Mouse (Mus musculus) liver, adult 2 months (tissue): Measurements from ENCODE around the gene Ptges2.
"Not testable (repeated sequence)": the region's sequence is repeated elsewhere in the genome, so short reads cannot be mapped to it uniquely, and the experiment has no call there.

Experiments
- CTCF ChIP-seq: fragments of 200-500 bp; IDR thresholded peaks from 2 replicates; pipeline ENCODE4 v1.5.1; 2011; ENCODE audit warnings: low read depth, low read length, control low read depth
- POLR2A ChIP-seq: fragments of 200-500 bp; IDR thresholded peaks from 2 replicates; pipeline ENCODE4 v1.6.1; 2011; ENCODE audit warnings: low read length, control low read depth; ENCODE audit not compliant: insufficient read depth; ENCODE audit errors: extremely low read depth

DNA sequence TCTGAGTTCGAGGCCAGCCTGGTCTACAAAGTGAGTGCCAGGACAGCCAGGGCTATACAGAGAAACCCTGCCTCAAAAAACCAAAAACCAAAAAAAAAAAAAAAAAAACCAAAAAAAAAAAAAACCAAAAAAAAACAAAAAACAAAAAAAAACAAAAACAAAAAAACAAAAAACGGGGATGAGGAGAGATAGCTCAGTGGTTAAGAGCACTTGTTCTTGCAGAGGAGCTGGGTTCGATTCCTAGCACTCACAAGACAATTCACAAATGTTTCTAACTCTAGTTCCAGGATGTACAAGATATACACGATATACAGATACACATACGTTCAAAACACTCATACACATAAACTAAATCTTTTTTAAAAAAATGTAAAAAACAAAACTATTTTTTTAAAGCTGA, 33.4 kb upstream of the Ptges2 start:
- not testable (repeated sequence) for TF ChIP-seq CTCF, POLR2A
